Mouse (Mus musculus) E14TG2a.4 (cell line): ENCODE measurements at regions not wholly inside any gene's neighbourhood (a gene's known extent, or its start where the extent isn't known, plus 50 kb on each side); places are given as distances from the start of the nearest gene placed in this dataset.

Experiments
- CTCF ChIP-seq: conservative IDR thresholded peaks from 2 replicates; pipeline ENCODE4 v1.5.1; 2014; ENCODE audit warnings: low read length
- NANOG ChIP-seq: IDR thresholded peaks from 2 replicates; pipeline ENCODE4 v1.6.1; 2014; ENCODE audit warnings: borderline replicate concordance, low read length, mixed read lengths
- POU5F1 ChIP-seq: IDR thresholded peaks from 2 replicates; pipeline ENCODE4 v1.6.1; 2014; ENCODE audit warnings: low read length, borderline replicate concordance

DNA sequence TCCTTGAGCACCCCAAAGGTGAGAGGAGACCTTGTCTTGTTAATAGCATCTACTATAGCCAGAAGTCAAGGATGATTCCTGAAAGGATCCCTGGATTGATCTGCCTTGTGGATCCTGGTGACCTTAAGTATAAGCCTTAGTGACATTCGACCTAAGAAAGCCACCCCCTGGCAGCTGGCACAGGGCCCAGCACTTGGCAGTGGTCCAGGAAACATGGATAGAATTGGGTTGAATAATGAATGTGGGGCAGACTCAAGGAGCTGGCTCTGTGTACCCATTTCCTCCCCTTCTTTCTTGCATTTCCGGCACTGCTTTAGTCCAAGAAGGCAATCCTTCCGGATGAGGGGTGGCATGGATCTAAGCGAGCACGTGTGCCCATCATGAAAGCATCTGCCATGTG lies 149.0 kb downstream of the Irx5 start:
- TF ChIP-seq CTCF (no peak), POU5F1 (no peak), NANOG (no peak)
